Mouse (Mus musculus): Measurements from ENCODE around the gene Tmem254c.
"Not testable (repeated sequence)": the region's sequence is repeated elsewhere in the genome, so short reads cannot be mapped to it uniquely, and the experiment has no call there.

- not testable (repeated sequence) for TF ChIP-seq CTCF (IDR thresholded peaks at IDR 0.05; ENCODE audit: low read depth, low read length); TAL1 (conservative IDR thresholded peaks at IDR 0.05; ENCODE audit: low read depth, low read length); POLR2AphosphoS5 (IDR thresholded peaks at IDR 0.05; ENCODE audit: insufficient replicate concordance, low read depth, low read length); GATA2 (IDR thresholded peaks at IDR 0.05; ENCODE audit: borderline replicate concordance, low read depth, low read length); GATA1 (IDR thresholded peaks at IDR 0.05; ENCODE audit: borderline replicate concordance, low read length)
Observed at GRCm38 (mm10) chr14:26059362-26059761, 7.8 kb downstream of the Tmem254c start.

Measured in G1E (cell line).